Mouse (Mus musculus) stomach, postnatal 0 days (tissue): ENCODE data around the gene Olfr698. TPM values are rescaled to one million over a fixed set of nuclear protein-coding genes. Genes with fewer than 3 reads are reported as not detected.
"Not testable (repeated sequence)": the region's sequence is repeated elsewhere in the genome, so short reads cannot be mapped to it uniquely, and the experiment has no call there.

Source experiments
- ATAC-seq: fragments of 200-750 bp; cut with Nextera tagmentation; 2 replicates; pipeline ENCODE4 v1.8.0; 2017; ENCODE audit not compliant: low FRiP score, low TSS enrichment
- DNase-seq: peaks from one replicate; pipeline ENCODE4 v3.0.0-alpha.2; 2016; ENCODE audit warnings: low spot score
- H3K27ac ChIP-seq: fragments of 300-500 bp; sonication (generic); replicated peaks from 2 replicates; pipeline ENCODE4 v1.5.1; 2014; ENCODE audit warnings: mild to moderate bottlenecking, control low read depth
- H3K27me3 ChIP-seq: fragments of 300-500 bp; sonication (generic); 2 replicates; pipeline ENCODE4 v1.6.1; 2014; ENCODE audit warnings: low read length; ENCODE audit not compliant: control insufficient read depth, insufficient read depth
- H3K36me3 ChIP-seq: fragments of 300-500 bp; sonication (generic); 2 replicates; pipeline ENCODE4 v1.6.1; 2014; ENCODE audit warnings: low read length, mixed read lengths; ENCODE audit not compliant: control insufficient read depth, insufficient read depth
- H3K4me1 ChIP-seq: fragments of 300-500 bp; sonication (generic); replicated peaks from 2 replicates; pipeline ENCODE4 v1.6.1; 2014; ENCODE audit warnings: antibody characterized with exemption; ENCODE audit not compliant: control insufficient read depth, insufficient read depth
- H3K4me2 ChIP-seq: fragments of 300-500 bp; sonication (generic); replicated peaks from 2 replicates; pipeline ENCODE4 v1.6.1; 2014; ENCODE audit warnings: low read depth, mild to moderate bottlenecking, control low read depth, moderate library complexity
- H3K4me3 ChIP-seq: fragments of 300-500 bp; sonication (generic); 2 replicates; pipeline ENCODE4 v1.5.1; 2014; ENCODE audit warnings: low read depth, low read length, control low read depth
- H3K9ac ChIP-seq: fragments of 300-500 bp; sonication (generic); 2 replicates; pipeline ENCODE4 v1.6.1; 2014; ENCODE audit warnings: mild to moderate bottlenecking, low read length, control low read depth, mixed read lengths
- H3K9me3 ChIP-seq: fragments of 300-500 bp; sonication (generic); 2 replicates; pipeline ENCODE4 v1.6.1; 2016; ENCODE audit warnings: low read length; ENCODE audit not compliant: control insufficient read depth
- CTCF ChIP-seq: IDR thresholded peaks from 2 replicates; pipeline ENCODE4 v1.5.1; 2016; ENCODE audit warnings: antibody characterized with exemption, low read depth, mild to moderate bottlenecking, moderate library complexity
- EP300 ChIP-seq: optimal IDR thresholded peaks from 2 replicates; pipeline ENCODE3; 2016; ENCODE audit warnings: antibody characterized with exemption
- WGBS: fragments of 180-500 bp; shearing (Covaris S2); extraction: QIAGEN DNeasy Blood & Tissue Kit; methylation state at CpG from one replicate; pipeline ENCODE4 v1.1.7; 2014; 5-methylcytosine and 5-hydroxymethylcytosine counted together
- polyA plus RNA-seq: library from polyadenylated mRNA; unstranded; fragments of >200 nt; fragmentation: Nextera tagmentation; extraction: Ambion mirVana; gene quantifications from 2 replicates; pipeline ENCODE4 v1.2.1, GENCODE M21; 2015

Olfr698 gene
- polyA plus RNA-seq = not detected in 2 replicates

DNA sequence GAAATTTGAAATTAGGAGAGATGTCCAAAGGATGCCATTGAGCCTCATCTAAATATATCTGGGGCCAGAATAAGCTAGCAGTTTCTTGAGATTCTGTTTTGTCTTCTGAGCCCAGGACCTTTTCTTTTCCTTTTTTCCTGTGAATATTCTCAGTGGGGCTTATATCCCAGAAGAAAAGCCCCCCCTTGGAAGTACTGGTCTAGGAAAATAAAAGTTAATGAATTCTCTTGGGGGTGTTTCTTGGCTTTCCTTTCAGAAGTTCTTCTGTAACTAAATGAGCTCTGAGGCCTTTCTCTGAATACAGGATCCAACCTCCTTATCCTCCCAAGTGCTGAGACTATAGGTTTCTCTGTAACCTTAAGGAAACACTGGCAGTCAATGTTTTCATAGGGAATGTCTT is at the start of gene Olfr698:
Gene Olfr698, minus strand, starts transcription at position 101 of the 400 bp plus-strand sequence.
- Histone ChIP-seq H3K27ac (no peak within 1 kb of the TSS), H3K4me1 (no peaks in the 10 kb centered on the region), H3K27me3 (no peaks in the 10 kb centered on the region), H3K36me3 (no peaks in the 10 kb centered on the region), H3K9ac (no peak within 1 kb of the TSS), H3K4me2 (no peak within 1 kb of the TSS), H3K9me3 (no peaks in the 10 kb centered on the region), H3K4me3 (no peak within 1 kb of the TSS)
- TF ChIP-seq EP300 (no peak), CTCF (no peak)
- no peak for ATAC-seq
- no peak for DNase-seq

GRCm38 (mm10) chr7:106793098-106793497 is 37.9 kb upstream of the Olfr698 start, which contains the start of gene Olfr699:
Gene Olfr699, minus strand, starts transcription at chr7:106793198.
- Histone ChIP-seq H3K9ac (no peak within 1 kb of the TSS), H3K9me3 (no peaks in the 10 kb centered on the region), H3K4me3 (no peak within 1 kb of the TSS), H3K27me3 (no peaks in the 10 kb centered on the region), H3K36me3 (no peaks in the 10 kb centered on the region), H3K4me1 (no peaks in the 10 kb centered on the region), H3K4me2 (no peak within 1 kb of the TSS), H3K27ac (no peak within 1 kb of the TSS)
- ATAC-seq = no peak
- WGBS = 78% methylated on average over 1 of the region's 1 CpGs
- TF ChIP-seq CTCF = no peak
- TF ChIP-seq EP300 = no peak
- DNase-seq = no peak

DNA sequence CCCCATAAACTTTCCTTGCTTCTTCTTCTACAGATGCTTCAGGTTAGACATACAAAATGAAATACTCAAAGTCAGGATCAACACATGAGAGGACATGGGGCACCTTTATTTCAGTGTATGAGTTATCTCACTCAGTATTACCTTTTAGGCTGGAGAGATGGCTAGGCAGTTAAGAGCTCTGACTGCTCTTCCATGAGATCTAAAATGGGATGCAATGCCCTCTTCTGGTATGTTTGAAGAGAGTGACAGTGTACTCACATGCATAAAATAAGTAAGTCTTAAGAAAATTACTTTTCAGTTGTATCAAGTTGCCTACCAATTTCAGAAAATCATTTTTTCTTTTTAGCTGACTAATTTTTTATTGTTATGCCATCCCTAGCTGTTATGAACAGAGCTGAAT is 33.1 kb upstream of the Olfr698 start:
- Histone ChIP-seq H3K4me3 (no peak overlapping the region), H3K9me3 (no peaks in the 10 kb centered on the region), H3K36me3 (no peaks in the 10 kb centered on the region), H3K4me2 (no peak overlapping the region), H3K4me1 (no peaks in the 10 kb centered on the region), H3K27ac (no peak overlapping the region), H3K27me3 (no peaks in the 10 kb centered on the region), H3K9ac (no peak overlapping the region)
- DNase-seq = no peak
- TF ChIP-seq CTCF = 0 out of 2 replicates have a peak, but pooled peaks have one; percentile 7
- no peak for TF ChIP-seq EP300
- ATAC-seq = no peak

- not testable (repeated sequence) for ATAC-seq, H3K36me3 ChIP-seq, H3K27ac ChIP-seq, H3K27me3 ChIP-seq, H3K4me2 ChIP-seq, H3K4me1 ChIP-seq, DNase-seq, H3K9me3 ChIP-seq, H3K9ac ChIP-seq, H3K4me3 ChIP-seq
- 80% methylated on average over 2 of the region's 2 CpGs for WGBS
Measured at GRCm38 (mm10) chr7:106761008-106761407, 5.8 kb upstream of the Olfr698 start.

DNA sequence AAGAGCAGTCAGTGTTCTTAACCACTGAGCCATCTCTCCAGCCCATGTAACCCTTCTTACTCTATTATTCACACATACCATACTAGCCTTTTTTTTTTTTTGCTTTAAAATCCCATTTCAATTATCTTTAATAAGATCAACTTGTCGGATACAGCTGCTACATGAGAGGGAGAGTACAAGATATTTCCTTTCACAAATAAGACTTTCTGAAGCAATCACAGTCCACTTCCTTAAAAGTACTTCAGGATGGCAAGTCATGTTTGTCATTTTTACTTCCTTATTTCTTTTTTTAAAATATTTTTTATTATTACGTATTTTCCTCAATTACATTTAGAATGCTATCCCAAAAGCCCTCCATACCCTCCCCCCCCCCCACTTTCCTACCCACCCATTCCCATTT is 3.6 kb upstream of the Olfr698 start:
- H3K27me3 ChIP-seq = no peaks in the 10 kb centered on the region
- ATAC-seq (no peak), DNase-seq (no peak)
- no peak overlapping the region for H3K4me3 ChIP-seq
- H3K36me3 ChIP-seq = no peaks in the 10 kb centered on the region
- H3K4me1 ChIP-seq = no peaks in the 10 kb centered on the region
- WGBS = 90% methylated on average over 2 of the region's 2 CpGs
- no peaks in the 10 kb centered on the region for H3K9me3 ChIP-seq
- TF ChIP-seq CTCF = no peak
- no peak for TF ChIP-seq EP300
- no peak overlapping the region for H3K27ac ChIP-seq
- H3K9ac ChIP-seq = no peak overlapping the region
- H3K4me2 ChIP-seq = no peak overlapping the region

GRCm38 (mm10) chr7:106745811-106746210 is 9.4 kb downstream of the Olfr698 start:
- Histone ChIP-seq H3K36me3 (no peaks in the 10 kb centered on the region), H3K27ac (no peak overlapping the region), H3K9me3 (no peaks in the 10 kb centered on the region), H3K9ac (no peak overlapping the region), H3K4me2 (no peak overlapping the region), H3K4me1 (no peaks in the 10 kb centered on the region), H3K4me3 (no peak overlapping the region), H3K27me3 (no peaks in the 10 kb centered on the region)
- ATAC-seq (no peak), DNase-seq (no peak)
- WGBS = 84% methylated on average over 5 of the region's 5 CpGs
- TF ChIP-seq EP300 = no peak
